Mouse (Mus musculus) CD8-positive naive resting alpha-beta T cell, adult 2 months (primary cell): ENCODE data around the gene Crcp.

Source experiments
- DNase-seq, 2 experiments: peaks; one replicate each; pipeline ENCODE4 v3.0.0; 2022; ENCODE audit warnings: low read depth in 2 of 2, low spot score in 2 of 2

Crcp gene

DNA sequence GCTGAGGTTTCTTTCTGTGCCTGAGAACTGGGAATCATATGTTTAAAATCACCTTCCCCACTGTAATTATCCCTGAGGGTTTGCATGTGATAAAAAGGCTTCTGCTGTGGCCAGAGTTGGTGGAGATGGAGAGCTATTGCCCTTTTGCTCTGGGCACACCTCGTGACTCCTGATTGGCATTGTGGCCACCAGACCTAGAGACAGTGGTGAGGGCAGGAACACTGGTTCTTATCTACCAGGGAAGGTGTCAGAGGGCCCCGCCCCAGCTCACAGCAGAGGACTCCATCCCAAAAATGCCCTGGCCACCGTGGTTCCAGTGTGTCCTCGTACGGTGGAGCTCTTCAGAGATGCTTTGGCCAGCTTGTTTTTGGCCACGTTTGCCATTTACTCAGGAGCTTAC is 23.9 kb downstream of the Crcp start:
- DNase-seq: no peak

DNA sequence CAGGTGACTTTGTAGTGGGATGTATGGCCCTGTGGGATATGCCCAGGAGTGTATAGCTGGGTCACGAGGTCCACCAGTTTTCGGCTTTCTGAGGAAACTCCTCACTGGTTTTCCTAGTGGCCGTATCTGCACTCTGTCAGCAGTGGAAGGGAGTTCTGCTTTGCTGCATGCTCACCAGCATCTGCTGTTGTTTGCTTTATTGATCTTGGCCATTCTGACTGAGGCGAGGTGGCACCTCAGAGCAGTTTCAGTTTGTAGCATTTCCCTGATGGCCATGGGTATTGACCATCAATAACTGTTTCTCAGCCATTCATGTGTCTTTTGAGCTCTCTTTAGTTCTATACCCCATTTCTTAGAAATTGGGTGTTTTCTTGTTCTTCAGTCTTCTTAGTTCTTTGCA is 26.6 kb downstream of the Crcp start:
- no peak for DNase-seq

DNA sequence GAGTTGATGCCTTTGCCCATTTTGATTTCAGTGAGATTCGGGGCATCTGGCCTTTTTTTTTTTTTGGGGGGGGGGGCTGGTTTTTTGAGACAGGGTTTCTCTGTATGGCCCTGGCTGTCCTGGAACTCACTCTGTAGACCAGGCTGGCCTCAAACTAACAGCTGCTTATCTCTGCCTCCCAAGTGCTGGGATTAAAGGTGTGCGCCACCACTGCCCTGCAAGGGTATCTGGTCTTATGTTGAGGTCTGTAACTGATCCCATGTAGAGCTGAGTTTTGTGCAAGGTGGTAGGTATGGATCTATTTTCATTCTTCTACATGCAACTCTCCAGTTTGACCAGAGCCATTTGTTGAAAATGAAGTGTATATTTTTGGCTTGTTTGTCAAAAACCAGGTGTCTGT is 27.2 kb downstream of the Crcp start:
- DNase-seq: no peak

DNA sequence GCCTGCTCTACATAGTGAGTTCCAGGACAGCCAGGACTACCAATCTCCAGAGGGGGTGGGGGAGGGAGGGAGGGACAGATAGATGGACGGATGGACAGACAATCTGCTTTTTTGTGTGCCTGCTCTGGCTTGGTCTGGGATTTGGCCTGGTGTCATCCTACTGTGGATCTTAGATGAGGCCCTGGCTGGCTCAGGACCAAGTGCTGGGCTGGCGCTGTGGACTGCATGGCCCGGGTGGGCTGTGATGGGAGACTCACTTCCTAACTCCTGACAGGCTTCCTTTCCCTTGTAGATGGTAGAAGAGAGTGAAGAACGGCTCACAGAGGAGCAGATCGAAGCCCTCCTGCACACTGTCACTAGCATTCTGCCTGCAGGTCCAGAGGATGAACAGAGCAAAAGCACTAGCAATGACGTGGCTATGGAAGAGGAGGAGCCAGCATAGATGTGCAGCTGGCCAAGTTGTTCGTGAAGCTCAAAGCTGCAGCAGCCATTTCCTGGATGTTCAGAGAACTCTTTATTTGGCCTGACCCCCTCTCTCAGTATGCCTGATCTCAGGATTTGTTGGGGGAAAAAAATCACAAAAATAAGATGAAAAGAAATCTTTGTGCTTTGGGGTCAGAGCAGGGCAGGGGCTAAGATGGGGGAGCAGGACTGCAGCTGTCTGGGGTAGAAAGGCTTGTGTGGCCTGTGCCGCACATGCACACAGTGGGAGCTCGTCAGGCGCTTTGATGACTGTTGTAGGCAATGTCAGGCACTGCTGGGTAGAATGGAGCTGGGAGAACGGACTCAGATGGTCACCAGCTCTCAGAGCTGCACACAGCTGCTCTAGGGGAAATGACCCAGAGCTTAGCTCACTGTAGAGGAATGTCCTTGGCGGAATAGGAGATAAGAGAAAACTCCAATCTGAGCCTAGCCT is 30.6 kb downstream of the Crcp start:
- no peak for DNase-seq

DNA sequence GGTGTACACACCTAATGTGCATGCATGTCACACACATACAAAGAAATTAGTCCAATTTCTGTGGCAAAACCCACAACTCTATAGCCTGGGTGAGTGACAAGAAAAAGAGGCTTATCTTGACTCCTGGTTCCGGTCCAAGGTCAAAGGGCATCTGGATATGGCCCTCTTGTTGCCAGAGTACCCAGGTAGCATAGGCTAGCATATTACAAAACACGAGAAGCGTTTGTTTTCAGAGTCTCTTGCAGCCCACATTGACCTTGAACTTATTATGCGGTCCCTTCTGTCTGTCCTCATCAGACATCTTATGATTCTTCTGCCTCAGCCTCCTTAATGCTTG is 31.2 kb downstream of the Crcp start:
- no peak for DNase-seq

DNA sequence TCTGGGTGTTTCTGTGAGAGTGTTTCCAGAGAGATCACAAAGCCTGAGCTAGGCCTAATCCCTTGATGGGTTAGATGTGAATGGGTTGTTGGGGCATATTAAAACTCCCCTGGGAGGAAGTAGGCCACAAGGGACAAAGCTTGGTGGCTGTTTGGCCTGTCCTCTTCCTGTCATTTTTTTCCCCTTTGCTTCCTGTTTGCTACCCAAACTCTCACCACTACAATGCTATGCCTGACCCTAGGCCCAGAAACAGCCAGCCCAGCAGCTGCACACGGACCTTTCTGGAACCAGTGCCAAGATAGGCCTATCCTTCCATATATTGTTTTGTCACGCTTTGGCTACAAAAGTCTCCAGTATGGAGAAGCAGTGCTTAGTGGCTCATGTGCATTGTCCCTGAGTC is 33.0 kb downstream of the Crcp start:
- no peak for DNase-seq

DNA sequence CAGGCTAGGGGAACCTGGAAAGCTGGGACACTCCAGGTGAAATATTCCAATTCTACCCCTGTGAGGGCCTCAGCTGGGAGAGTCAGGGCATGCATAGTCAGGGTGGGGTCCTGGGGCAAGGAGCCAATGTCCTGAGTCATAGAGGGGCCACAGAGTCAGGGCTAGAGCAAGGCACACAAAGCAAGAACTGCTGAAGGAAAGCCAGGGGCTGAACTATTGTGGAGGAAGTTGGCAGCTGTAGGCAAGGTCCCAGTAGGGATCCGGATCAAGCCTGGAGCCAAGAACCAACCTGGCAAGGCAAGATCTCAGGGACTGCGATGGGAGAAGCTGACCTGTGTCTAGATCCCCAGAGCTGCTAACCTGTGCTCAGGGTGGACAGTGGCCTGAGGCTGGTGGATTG is 34.7 kb downstream of the Crcp start:
- DNase-seq: no peak

DNA sequence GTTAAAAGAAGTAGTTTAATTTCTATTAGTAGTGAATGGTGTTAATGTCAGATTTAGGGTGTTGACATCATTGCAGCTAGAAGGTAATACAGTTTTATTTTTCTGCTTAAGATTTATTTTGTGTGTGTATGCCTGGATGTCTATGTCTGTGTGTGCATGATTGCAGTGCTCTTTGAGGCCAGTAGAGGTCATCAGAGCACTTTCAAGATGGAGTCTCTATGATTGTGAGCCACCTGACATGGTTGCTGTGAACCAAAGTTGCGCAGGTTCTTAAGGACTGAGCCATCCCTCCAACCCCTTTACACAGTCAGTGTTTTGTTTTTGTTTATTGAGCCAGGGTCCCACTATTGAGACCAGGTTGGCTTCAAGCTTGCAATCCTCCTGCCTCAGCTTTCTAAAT is 36.5 kb downstream of the Crcp start:
- DNase-seq: no peak

DNA sequence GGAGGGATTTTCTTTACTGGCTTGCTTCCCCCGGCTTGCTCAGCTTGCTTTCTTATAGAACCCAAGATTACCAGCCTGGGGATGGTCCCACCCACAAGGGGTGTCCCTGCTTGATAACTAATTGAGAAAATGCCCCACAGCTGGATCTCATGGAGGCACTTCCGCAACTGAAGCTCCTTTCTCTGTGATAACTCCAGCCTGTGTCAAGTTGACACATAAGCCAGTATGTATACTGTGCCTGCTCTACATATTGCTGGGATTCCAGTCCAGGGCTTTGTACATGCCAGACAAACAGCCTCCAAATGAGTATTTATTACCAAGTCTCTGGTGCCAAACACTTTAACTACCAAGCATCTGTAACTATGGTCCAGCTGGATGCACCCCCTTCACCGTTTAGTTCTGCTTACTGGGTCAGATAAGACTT is 38.8 kb downstream of the Crcp start:
- DNase-seq: no peak

DNA sequence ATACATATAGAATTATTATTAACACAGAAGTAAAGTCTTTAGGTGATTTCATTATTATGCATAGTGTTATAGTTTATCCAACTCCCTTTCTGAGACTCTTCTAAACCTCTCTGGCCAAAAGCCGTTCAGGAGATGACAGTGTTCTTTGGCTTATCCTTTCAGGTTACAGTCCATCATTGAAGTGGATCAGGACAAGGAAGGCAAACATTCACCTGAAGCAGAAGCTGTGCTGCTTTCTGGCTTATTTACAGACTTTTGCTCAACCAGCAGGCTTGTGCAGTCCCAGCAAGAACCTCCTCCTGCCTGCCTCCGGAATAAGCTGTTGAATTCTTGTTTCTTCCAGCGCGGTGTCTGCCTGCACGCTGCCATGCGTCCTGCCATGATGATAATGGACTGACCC is 43.9 kb downstream of the Crcp start, which contains the start of gene Tpst1:
Gene Tpst1, plus strand, starts transcription at position 301 of the 400 bp plus-strand sequence.
- DNase-seq: no peak

DNA sequence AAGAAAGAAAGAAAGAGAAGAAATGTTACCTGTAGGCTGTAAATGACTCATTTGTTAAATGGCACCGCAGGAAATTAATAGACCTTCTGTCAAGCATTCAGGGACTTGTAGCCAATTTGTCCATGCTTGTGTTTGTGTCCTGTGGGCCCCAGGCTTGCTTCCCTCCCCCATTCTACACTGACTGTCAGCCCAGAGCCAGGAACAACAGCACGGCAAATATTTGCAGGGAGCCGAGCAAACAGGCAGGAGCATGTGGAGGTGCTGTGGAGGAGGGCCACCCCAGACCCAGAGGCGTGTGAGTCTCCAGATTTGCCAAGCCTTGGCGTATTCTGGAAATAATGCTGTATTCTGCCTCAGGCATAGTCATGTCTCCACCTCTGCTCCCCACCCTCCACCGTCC is 45.4 kb downstream of the Crcp start:
- DNase-seq: no peak

DNA sequence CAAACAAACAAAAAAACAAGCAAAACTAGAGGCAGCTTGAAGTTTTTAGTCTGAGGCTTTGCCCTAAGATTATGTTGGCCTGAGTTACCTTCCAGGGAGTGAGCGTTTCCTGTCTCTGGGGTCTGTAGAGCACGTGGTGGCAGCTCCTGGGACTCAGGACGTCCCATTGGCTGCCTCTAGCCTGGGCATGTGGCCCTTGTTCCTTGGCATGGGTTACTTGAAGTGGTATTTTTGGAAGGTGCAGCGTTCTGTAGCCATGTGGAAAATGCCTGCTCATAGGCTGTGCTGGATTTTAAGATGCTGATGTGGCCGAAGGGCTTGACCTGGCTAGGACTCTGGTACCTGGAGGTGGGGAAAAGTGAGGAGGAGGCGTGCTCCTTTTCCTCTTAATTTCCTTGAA is 47.3 kb downstream of the Crcp start:
- DNase-seq: no peak

DNA sequence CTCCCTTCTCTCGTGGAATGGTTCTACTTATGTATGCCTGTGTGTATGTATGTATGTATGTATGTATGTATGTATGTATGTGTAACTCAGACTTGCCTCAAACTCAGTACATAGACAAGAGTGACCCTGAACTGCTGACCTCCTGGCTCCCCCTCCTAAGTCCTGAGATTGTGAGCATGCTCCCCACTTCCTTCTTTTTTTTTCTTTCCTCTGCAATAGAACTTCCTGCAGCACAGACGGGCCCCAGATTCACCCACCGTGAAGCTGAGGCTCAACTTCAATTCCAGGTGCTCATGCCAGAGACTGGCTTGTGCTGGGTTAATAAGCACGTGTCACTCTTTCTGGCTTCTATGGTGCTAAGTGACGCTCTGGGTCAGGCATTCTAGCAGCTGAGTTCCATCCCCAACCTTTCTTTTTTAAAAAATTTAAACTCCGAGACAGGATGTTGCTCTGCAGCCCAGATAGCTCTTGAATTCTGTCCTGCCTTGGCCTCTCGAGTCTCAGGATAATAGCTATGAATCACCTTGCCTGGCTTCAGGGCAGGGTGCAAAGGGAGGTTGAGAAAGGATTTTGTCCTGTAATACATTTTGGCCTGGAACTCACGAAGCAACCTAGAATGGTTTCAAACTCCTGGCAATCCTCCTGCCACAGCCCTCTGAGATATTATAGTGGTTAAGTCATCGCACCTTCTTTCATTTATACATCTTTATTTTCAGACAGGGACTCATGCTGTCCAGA is 49.2 kb downstream of the Crcp start:
- DNase-seq: no peak

DNA sequence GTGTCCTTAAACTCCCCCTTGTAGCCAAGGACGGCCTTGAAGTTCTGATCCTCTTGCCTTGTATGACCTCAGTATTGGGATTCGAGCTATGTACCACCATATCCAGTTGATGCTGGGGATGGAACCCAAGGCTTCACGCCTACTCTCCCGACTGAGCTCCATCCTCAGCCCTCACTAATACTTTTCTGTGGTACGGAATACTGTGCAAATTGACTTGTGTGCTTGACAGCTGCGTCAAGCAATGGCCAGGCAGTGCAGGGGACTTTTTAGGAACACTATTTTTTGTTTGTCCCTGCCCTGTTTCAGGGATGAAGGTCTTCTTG is 49.7 kb downstream of the Crcp start:
- no peak for DNase-seq

DNA sequence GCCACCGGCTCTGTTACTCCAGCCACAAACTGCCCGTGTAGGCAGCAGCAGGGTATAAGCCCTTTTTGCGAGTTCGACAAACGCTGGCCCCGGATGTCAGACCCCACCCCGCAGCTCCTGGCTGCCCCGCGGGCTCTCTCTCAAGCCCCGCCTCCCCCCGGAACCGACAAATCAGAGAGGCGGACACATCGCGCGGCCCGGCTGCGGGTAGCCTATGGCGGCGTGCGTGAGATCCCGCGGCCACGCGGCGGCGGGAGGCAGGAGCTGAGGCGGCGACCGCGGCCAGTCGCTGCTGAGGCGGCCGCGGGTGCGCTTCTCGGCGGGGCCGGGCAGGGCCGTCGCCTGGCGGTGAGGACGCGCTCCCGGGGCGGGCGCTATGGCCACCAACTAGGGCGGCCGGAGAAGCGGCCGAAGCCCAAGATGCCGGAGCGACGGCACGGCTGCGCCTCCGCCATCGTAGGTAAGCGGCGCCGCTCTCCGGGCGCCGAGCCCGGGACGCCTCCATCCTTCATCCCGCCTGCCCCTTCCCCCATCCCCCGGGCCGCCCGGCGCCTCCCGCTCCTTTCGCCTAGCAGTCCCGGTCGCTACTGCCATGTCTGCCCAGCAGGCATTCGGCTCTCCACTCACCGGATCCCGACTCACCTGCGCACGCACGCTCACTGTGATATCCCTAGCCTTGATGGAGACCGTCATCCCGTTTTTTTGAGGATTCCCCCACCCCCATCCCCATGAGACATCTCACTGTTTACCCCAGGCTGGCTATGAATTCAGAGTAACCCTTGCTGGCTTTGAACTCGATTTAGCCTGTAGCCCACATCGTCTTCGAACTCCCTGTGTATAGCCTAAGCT is 50.3 kb downstream of the Crcp start:
- peak; percentile 79 to 82 for DNase-seq

DNA sequence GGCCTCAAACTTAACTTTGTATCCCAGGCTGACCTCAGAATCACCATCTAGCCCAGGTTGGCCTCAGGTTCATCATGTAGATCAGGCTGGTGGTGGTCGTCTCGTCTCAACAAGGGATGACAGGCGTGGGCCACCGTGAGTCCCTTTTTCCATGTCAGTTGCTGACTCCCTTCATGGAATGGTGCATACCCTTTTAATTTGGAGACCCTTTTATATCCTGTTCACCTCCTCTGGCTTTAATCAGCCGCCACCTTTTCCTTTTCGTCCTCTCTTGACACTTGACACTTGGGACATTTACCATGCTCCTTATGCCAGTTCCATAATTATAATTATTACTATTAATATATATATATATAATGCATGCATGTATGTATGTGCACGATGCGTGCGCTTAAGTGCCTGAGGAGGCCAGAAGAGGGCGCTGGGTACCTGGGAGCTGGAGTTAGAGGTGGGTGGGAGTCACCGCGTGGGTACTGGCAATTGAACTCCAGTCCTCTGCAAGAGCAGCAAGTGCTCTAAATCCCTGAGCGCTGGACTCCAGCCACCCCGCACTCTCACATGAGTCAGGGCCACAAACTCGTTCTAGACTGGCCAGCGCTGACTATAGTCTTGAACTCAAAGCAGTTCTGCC is 51.1 kb downstream of the Crcp start:
- DNase-seq: no peak

DNA sequence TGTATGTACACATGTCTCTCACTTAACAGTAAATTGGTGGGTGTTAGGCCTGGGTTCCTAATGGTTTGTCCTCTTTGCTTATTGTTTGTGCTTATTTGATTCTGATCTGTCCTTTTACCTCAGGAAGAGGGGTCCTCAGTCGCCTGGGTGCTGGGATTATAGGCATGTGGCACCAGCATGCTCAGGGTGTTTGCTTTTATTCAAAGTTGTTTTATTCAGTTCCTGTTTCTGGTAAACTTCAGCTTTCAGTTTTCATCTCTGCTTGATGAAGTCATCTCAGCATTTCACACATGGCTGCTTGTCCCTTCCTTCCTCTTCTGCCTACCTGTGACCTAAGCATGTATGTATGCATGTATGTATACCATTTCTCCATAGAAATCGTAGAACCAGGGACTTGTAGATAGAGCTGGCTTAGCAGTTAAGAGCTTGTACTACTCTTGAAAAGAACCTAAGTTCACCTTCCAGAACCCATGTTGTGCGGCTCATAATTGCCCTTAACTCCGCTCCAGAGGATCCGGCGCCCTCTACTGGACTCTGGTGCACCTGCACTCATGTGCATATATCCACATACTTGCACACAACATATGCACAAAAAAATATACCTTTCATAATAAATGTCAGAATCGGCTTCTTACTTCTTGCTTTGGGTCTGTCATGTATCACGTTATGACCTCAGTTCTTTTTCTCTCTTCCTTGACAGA is 52.2 kb downstream of the Crcp start:
- DNase-seq: peak in 1 of 2 experiments; percentile 22

DNA sequence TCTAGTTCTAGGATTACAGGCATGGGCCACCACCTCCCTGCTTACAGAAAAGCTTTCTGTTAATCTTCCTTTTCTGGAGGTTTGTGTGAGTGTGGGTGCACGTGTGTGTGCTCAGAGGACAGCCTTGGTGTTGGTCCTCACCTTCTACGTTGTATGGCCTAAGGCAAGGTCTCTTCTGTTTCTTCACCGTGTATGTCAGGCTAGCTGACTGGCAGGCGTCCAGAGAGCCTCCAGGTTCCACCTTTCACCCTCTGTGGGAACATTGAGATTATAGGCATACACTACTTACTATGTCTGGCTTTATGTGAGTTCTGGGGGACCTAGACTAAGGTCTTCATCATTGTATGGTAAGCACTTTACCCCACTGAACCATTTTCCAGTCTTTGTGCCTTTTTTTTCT is 53.3 kb downstream of the Crcp start:
- DNase-seq: no peak

DNA sequence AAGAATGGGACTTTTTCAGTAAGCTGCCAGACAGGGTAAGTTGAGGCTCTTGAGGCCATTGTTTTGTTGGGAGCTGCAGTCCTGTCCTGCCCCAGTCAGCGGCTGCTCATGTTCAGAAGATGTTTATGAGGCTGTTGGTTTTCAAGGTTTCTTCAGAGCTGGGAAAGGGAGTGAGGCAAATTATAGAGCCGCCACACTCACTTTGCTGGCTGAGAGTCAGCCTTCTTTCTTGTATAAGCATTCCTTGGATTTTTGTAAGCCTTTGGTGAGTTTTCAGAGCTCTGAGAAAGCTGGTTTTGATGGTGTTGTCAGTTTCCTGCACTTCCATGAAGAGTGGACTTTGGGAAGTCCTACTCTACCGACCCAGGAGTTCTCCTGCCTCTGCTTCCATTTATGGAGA is 55.2 kb downstream of the Crcp start:
- no peak for DNase-seq

DNA sequence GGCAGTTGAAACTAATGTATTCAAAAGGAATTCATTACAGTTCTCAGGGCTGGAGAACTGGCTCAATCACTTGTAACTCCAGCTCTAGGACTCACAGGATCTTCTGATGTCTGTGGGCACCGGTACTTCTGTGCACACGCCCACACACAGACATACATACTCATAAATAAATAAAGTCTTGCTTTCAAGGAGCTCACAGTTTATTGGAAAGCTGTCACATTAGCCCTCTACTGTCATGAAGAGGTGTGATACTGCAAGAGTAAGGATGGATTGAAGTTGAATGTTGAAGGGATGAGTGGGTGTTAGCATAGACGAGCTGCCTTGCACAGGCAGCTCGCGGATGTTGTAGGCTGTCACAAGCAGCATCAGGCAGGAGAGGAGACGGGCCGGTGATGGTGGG is 58.9 kb downstream of the Crcp start:
- DNase-seq: no peak

DNA sequence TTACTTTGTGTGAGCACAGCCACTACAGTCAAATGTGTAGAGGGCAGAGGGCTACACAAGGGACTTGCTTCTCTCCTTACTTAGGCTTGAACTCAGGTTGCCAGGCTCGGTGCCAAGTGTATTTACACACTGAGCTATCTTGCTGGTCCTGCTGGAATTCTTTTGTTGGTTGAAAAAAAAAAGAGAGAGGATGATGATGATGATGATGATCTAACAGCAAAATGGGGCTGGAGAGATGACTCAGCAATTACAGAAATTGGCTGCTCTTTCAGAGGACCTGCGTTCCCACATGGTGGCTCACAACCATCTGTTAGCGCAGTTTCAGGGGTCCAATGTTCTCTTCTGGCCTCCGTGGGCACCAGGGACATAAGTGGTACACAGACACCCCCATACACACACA is 59.5 kb downstream of the Crcp start:
- no peak for DNase-seq
